Mouse (Mus musculus): ENCODE measurements at regions not wholly inside any gene's neighbourhood (a gene's known extent, or its start where the extent isn't known, plus 50 kb on each side); places are given as distances from the start of the nearest gene placed in this dataset.

DNA sequence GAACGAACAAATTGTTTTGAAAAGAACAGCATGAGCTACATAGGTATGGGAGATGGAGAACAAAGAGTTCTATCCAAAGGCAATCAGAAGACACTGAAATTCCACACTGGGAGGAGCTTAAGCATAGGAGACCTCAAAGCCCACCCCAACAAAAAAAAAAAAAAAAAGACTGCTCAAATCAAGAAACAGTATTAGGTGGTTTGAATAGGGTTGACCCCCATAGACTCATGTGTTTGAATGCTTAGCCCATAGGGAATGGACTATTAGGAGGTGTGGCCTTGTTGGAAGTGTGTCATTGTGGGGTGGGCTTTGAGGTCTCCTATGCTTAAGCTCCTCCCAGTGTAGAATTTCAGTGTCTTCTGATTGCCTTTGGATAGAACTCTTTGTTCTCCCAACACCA is 70.0 kb upstream of the Klf9 start:
- WGBS: 75% methylated on average over 1 of the region's 1 CpGs
- no peak overlapping the region for H3K4me3 ChIP-seq (ENCODE audit: control insufficient read depth in 1 of 2, insufficient read depth in 1 of 2, low read depth in 1 of 2, low read length in 2 of 2)
- H3K27me3 ChIP-seq (ENCODE audit: control insufficient read depth, insufficient read depth, low read length): no peaks in the 10 kb centered on the region
- H3K4me1 ChIP-seq (ENCODE audit: control insufficient read depth in 2 of 2, insufficient read depth in 2 of 2, low read length in 2 of 2): no peaks in the 10 kb centered on the region
- no peaks in the 10 kb centered on the region for H3K9me3 ChIP-seq (ENCODE audit: control insufficient read depth, low read length)
- ATAC-seq (ENCODE audit: insufficient number of reproducible peaks, insufficient read depth, low FRiP score, low read depth): no peak
- H3K4me2 ChIP-seq (ENCODE audit: low read length): no peak overlapping the region
- H3K9ac ChIP-seq (ENCODE audit: low read length): no peak overlapping the region
- no peaks in the 10 kb centered on the region for H3K36me3 ChIP-seq (ENCODE audit: control insufficient read depth, insufficient read depth, low read length)
- H3K27ac ChIP-seq (replicated peaks in 1 of 2; ENCODE audit: control insufficient read depth in 1 of 2, insufficient read depth in 1 of 2, low read depth in 2 of 2, low read length in 2 of 2): no peak overlapping the region

DNA sequence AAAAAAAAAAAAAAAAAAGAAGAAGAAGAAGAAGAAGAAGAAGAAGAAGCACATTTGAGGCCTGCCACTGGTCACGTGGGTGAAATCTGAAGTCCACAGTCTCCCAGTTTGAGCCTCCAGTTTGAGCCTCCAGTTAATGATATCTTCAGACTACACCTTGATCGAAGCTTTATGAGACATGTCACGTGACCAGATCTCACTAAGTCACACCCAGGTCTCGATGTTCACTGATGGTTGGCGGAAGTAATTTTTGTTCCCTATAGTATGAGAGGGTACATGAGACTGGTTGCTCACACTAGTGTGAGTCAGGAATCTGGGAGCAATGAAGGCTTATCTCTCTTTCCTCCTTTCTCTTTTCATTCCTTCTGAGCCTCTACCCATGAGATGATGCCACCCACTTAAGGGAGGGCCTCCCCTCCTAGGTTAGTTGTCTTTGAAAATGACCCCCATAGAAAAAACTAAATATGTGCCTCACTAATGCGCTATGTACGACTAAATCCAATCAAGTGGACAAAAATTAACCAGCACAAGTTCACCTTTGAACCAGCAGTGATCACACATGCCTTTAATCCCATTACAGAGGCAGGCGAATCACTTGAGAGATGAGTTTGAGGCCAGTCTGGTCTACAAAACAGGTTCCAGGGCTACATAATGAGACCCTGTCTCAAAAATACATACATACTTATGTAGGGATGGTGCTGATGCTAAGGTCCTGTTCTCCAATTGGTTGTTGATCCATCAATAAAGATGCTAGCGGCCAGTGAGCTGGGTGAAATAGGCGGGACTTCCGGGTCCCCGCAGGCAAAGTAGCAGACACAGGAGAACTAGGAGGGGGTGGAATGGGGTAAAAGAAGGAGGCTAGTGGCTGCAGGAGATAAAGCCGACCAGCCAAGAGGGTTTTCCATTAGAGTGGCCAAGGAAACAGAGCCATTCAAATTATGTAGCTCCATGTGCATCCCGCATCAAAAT is 66.1 kb upstream of the Klf9 start:
- H3K36me3 ChIP-seq (ENCODE audit: control insufficient read depth, insufficient read depth, low read length): no peaks in the 10 kb centered on the region
- H3K27ac ChIP-seq (replicated peaks in 1 of 2; ENCODE audit: control insufficient read depth in 1 of 2, insufficient read depth in 1 of 2, low read depth in 2 of 2, low read length in 2 of 2): no peak overlapping the region
- H3K4me2 ChIP-seq (ENCODE audit: low read length): no peak overlapping the region
- H3K27me3 ChIP-seq (ENCODE audit: control insufficient read depth, insufficient read depth, low read length): no peaks in the 10 kb centered on the region
- no peaks in the 10 kb centered on the region for H3K4me1 ChIP-seq (ENCODE audit: control insufficient read depth in 2 of 2, insufficient read depth in 2 of 2, low read length in 2 of 2)
- H3K9ac ChIP-seq (ENCODE audit: low read length): no peak overlapping the region
- H3K9me3 ChIP-seq (ENCODE audit: control insufficient read depth, low read length): no peaks in the 10 kb centered on the region
- H3K4me3 ChIP-seq (ENCODE audit: control insufficient read depth in 1 of 2, insufficient read depth in 1 of 2, low read depth in 1 of 2, low read length in 2 of 2): no peak overlapping the region
- 79% methylated on average over 14 of the region's 14 CpGs for WGBS
- no peak for ATAC-seq (ENCODE audit: insufficient number of reproducible peaks, insufficient read depth, low FRiP score, low read depth)

DNA sequence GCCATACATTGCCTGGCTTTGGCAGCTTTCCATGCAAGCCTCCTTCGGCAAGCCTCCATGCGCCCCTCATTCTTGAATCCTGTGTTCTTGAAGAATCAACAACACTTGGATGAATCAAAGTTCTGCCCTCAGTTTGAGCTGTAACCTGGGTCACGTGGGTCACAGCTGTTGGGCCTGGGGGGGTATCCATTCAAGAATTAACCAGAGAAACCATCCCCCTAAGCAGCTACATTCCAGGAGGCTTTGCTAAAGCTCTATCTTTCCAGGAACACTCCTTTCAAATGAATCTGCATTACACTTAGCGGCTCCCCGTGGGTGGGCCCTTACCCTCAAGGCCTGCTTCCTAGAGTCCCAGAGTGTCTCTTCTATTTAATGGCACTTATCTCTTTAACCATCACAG is 65.2 kb upstream of the Klf9 start:
- H3K27ac ChIP-seq (replicated peaks in 1 of 2; ENCODE audit: control insufficient read depth in 1 of 2, insufficient read depth in 1 of 2, low read depth in 2 of 2, low read length in 2 of 2): no peak overlapping the region
- no peaks in the 10 kb centered on the region for H3K9me3 ChIP-seq (ENCODE audit: control insufficient read depth, low read length)
- 60% methylated on average over 5 of the region's 5 CpGs for WGBS
- no peak overlapping the region for H3K4me2 ChIP-seq (ENCODE audit: low read length)
- H3K4me1 ChIP-seq (ENCODE audit: control insufficient read depth in 2 of 2, insufficient read depth in 2 of 2, low read length in 2 of 2): no peaks in the 10 kb centered on the region
- H3K4me3 ChIP-seq (ENCODE audit: control insufficient read depth in 1 of 2, insufficient read depth in 1 of 2, low read depth in 1 of 2, low read length in 2 of 2): no peak overlapping the region
- H3K27me3 ChIP-seq (ENCODE audit: control insufficient read depth, insufficient read depth, low read length): no peaks in the 10 kb centered on the region
- ATAC-seq (ENCODE audit: insufficient number of reproducible peaks, insufficient read depth, low FRiP score, low read depth): no peak
- no peaks in the 10 kb centered on the region for H3K36me3 ChIP-seq (ENCODE audit: control insufficient read depth, insufficient read depth, low read length)
- H3K9ac ChIP-seq (ENCODE audit: low read length): no peak overlapping the region

DNA sequence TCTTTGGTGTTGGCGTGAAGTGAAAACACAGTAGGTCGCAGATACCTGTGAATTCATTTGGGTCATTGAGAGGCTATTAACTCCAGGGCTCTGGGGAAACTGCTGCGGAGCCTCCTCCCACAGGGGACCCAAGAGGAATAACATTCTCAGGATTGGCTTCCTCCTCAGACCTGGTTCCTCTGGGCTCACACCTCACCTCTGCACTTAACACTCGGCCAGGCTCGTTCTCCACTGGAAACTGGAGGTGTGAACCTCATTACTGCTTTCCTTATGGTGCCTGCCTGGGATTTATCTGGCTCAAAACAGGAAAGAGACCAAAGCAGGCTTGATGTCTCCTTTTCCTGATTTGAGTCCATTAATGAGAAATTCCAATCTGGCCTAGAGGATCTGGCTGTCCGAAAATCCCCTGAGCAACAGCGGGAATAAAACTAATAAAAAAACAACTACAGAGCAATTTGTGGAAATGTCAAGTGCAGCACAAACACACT is 55.8 kb upstream of the Klf9 start:
- H3K4me1 ChIP-seq (ENCODE audit: control insufficient read depth in 2 of 2, insufficient read depth in 2 of 2, low read length in 2 of 2): no peaks in the 10 kb centered on the region
- 50% methylated on average over 7 of the region's 7 CpGs for WGBS
- no peak overlapping the region for H3K4me2 ChIP-seq (ENCODE audit: low read length)
- H3K4me3 ChIP-seq (ENCODE audit: control insufficient read depth in 1 of 2, insufficient read depth in 1 of 2, low read depth in 1 of 2, low read length in 2 of 2): no peak overlapping the region
- no peaks in the 10 kb centered on the region for H3K27me3 ChIP-seq (ENCODE audit: control insufficient read depth, insufficient read depth, low read length)
- H3K27ac ChIP-seq (replicated peaks in 1 of 2; ENCODE audit: control insufficient read depth in 1 of 2, insufficient read depth in 1 of 2, low read depth in 2 of 2, low read length in 2 of 2): no peak overlapping the region
- ATAC-seq (ENCODE audit: insufficient number of reproducible peaks, insufficient read depth, low FRiP score, low read depth): no peak
- no peak overlapping the region for H3K9ac ChIP-seq (ENCODE audit: low read length)
- H3K36me3 ChIP-seq (ENCODE audit: control insufficient read depth, insufficient read depth, low read length): no peaks in the 10 kb centered on the region
- no peaks in the 10 kb centered on the region for H3K9me3 ChIP-seq (ENCODE audit: control insufficient read depth, low read length)

DNA sequence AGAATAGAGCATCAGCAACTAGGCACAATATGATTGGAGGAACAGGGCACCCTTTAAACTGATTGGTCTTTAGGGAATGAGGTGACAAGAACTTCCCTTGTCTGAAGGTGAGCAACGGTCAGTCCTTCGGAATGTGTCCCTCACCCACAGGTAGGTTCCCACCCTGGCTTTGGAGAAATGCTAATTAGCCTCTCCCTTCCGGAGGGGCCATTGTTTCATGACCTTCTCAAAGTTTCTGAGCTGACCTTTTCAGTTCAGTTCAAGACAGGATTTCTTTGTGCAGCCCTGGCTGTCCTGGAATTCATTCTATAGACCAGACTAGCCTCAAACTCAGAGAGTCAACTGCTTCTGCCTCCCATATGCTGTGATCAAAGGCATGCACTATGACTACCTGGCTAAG is 53.5 kb upstream of the Klf9 start:
- no peak overlapping the region for H3K27ac ChIP-seq (replicated peaks in 1 of 2; ENCODE audit: control insufficient read depth in 1 of 2, insufficient read depth in 1 of 2, low read depth in 2 of 2, low read length in 2 of 2)
- H3K9ac ChIP-seq (ENCODE audit: low read length): no peak overlapping the region
- H3K27me3 ChIP-seq (ENCODE audit: control insufficient read depth, insufficient read depth, low read length): no peaks in the 10 kb centered on the region
- no peak for ATAC-seq (ENCODE audit: insufficient number of reproducible peaks, insufficient read depth, low FRiP score, low read depth)
- no peaks in the 10 kb centered on the region for H3K36me3 ChIP-seq (ENCODE audit: control insufficient read depth, insufficient read depth, low read length)
- H3K9me3 ChIP-seq (ENCODE audit: control insufficient read depth, low read length): no peaks in the 10 kb centered on the region
- H3K4me1 ChIP-seq (ENCODE audit: control insufficient read depth in 2 of 2, insufficient read depth in 2 of 2, low read length in 2 of 2): no peaks in the 10 kb centered on the region
- H3K4me2 ChIP-seq (ENCODE audit: low read length): no peak overlapping the region
- WGBS: 86% methylated on average over 3 of the region's 3 CpGs
- H3K4me3 ChIP-seq (ENCODE audit: control insufficient read depth in 1 of 2, insufficient read depth in 1 of 2, low read depth in 1 of 2, low read length in 2 of 2): no peak overlapping the region

DNA sequence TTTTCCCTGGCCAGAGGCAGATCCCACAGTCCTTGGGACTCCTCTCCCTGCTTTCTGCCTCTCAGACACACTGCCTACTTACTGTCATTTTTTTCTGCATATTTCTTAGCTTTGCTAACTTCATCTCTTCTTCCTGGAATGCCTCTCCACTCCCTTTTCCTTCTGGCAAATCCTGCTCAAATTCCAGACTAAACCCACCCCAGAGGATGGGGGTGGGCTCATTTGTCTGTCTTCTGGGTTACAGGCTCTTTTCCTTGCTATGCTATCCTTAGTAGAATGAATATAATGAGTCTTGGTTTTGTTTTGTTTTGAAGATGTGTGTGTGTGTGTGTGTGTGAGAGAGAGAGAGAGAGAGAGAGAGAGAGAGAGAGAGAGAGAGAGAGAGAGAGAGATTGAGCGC is 51.9 kb upstream of the Klf9 start:
- Histone ChIP-seq H3K27me3 (ENCODE audit: control insufficient read depth, insufficient read depth, low read length) (no peaks in the 10 kb centered on the region), H3K4me1 (ENCODE audit: control insufficient read depth in 2 of 2, insufficient read depth in 2 of 2, low read length in 2 of 2) (no peaks in the 10 kb centered on the region), H3K36me3 (ENCODE audit: control insufficient read depth, insufficient read depth, low read length) (no peaks in the 10 kb centered on the region), H3K27ac (replicated peaks in 1 of 2; ENCODE audit: control insufficient read depth in 1 of 2, insufficient read depth in 1 of 2, low read depth in 2 of 2, low read length in 2 of 2) (no peak overlapping the region), H3K9ac (ENCODE audit: low read length) (no peak overlapping the region), H3K4me3 (ENCODE audit: control insufficient read depth in 1 of 2, insufficient read depth in 1 of 2, low read depth in 1 of 2, low read length in 2 of 2) (no peak overlapping the region), H3K9me3 (ENCODE audit: control insufficient read depth, low read length) (no peaks in the 10 kb centered on the region), H3K4me2 (ENCODE audit: low read length) (no peak overlapping the region)
- no peak for ATAC-seq (ENCODE audit: insufficient number of reproducible peaks, insufficient read depth, low FRiP score, low read depth)
- WGBS: 92% methylated on average over 1 of the region's 1 CpGs

DNA sequence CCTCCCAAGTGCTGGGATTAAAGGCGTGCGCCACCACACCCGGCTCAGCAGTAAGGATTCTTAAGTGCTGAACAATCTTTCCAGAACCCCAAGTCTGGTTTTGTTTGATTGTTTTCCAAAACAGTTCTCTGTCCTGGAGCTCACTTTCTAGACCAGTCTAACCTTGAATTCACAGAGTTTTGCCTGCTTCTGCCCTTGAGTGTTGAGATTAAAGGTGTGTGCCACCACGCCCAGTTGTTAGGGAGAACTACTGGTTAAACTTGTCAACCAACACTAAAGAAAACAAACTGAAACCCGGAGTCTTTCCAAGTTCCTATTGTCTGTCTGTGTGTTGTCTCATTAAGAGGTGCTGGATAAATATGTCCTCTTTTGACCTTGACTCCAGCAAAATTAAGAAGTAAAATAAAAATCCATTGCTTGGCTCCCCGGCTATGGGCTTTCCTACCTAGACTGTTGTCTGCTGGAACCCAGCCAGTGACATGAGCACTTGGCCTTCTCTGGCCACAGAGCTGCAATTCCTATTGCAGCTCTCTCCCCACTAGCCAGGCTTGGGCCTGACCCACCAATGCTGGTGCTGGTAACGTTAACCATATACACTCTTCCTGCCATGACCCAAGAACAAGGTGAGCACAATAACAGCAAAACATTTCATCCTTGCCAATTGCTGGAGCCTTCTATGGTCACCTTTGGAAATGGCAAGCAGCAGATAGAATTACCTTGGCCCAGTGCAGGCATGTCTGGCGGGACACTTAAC is 51.1 kb upstream of the Klf9 start:
- 88% methylated on average over 8 of the region's 8 CpGs for WGBS
- Histone ChIP-seq H3K27me3 (ENCODE audit: control insufficient read depth, insufficient read depth, low read length) (no peaks in the 10 kb centered on the region), H3K4me3 (ENCODE audit: control insufficient read depth in 1 of 2, insufficient read depth in 1 of 2, low read depth in 1 of 2, low read length in 2 of 2) (no peak overlapping the region), H3K9me3 (ENCODE audit: control insufficient read depth, low read length) (no peaks in the 10 kb centered on the region), H3K36me3 (ENCODE audit: control insufficient read depth, insufficient read depth, low read length) (no peaks in the 10 kb centered on the region), H3K4me2 (ENCODE audit: low read length) (no peak overlapping the region), H3K4me1 (ENCODE audit: control insufficient read depth in 2 of 2, insufficient read depth in 2 of 2, low read length in 2 of 2) (no peaks in the 10 kb centered on the region), H3K9ac (ENCODE audit: low read length) (no peak overlapping the region), H3K27ac (replicated peaks in 1 of 2; ENCODE audit: control insufficient read depth in 1 of 2, insufficient read depth in 1 of 2, low read depth in 2 of 2, low read length in 2 of 2) (no peak overlapping the region)
- no peak for ATAC-seq (ENCODE audit: insufficient number of reproducible peaks, insufficient read depth, low FRiP score, low read depth)

Measured in heart, embryonic 14.5 days (tissue).